Mouse (Mus musculus): ENCODE results near the gene Mb21d2. TPM values are rescaled to one million over a fixed set of nuclear protein-coding genes. Genes with fewer than 3 reads are reported as not detected.

Mb21d2 gene
- total and polyA plus RNA-seq, 3 experiments, result not detected

- H3K27me3 ChIP-seq (ENCODE audit: control insufficient read depth in 1 of 2, insufficient read depth in 2 of 2, low read length in 2 of 2), result no peaks in the 10 kb centered on the region
- no peaks in the 10 kb centered on the region for H3K4me1 ChIP-seq (ENCODE audit: control insufficient read depth in 1 of 2, insufficient read depth in 2 of 2, low read length in 2 of 2)
- no peaks in the 10 kb centered on the region for H3K36me3 ChIP-seq (ENCODE audit: control insufficient read depth in 1 of 2, insufficient read depth in 2 of 2, low read length in 2 of 2)
- no peak overlapping the region for H3K9ac ChIP-seq (ENCODE audit: control insufficient read depth, low read depth, low read length, poor library complexity, severe bottlenecking)
- no peak overlapping the region for H3K27ac ChIP-seq (ENCODE audit: control insufficient read depth, low read depth, low read length)
- TF ChIP-seq POLR2AphosphoS2 (IDR thresholded peaks at IDR 0.05; ENCODE audit: low read length) (no peak), GATA1 (IDR thresholded peaks at IDR 0.05; ENCODE audit: low read depth, low read length) (no peak), MAZ (IDR thresholded peaks at IDR 0.05; ENCODE audit: low read depth, low read length) (no peak), UBTF (IDR thresholded peaks at IDR 0.05; ENCODE audit: borderline replicate concordance, insufficient read depth, low read depth, low read length) (no peak), CTCF (IDR thresholded peaks at IDR 0.05 in 2 of 3, conservative IDR thresholded peaks at IDR 0.05 in 1 of 3; ENCODE audit: control insufficient read depth in 1 of 3, insufficient read depth in 1 of 3, low read depth in 2 of 3, low read length in 3 of 3, poor library complexity in 1 of 3, severe bottlenecking in 1 of 3) (no peak), CHD1 (IDR thresholded peaks at IDR 0.05; ENCODE audit: low read depth, low read length) (no peak), CHD2 (IDR thresholded peaks at IDR 0.05; ENCODE audit: low read length) (no peak), ZKSCAN1 (IDR thresholded peaks at IDR 0.05; ENCODE audit: low read depth, low read length) (no peak), ETS1 (IDR thresholded peaks at IDR 0.05; ENCODE audit: low read depth, low read length) (no peak), MXI1 (IDR thresholded peaks at IDR 0.05; ENCODE audit: low read depth, low read length) (no peak)
- H3K79me2 ChIP-seq (ENCODE audit: control insufficient read depth, insufficient read depth, low read length, poor library complexity), result no peaks in the 10 kb centered on the region
- DNase-seq (ENCODE audit: low read depth, low spot score), result no peak
- no peaks in the 10 kb centered on the region for H3K9me3 ChIP-seq (replicated peaks; ENCODE audit: insufficient read depth, low read length)
- no peak overlapping the region for H3K4me3 ChIP-seq (ENCODE audit: control insufficient read depth in 1 of 2, insufficient read depth in 1 of 2, low read depth in 2 of 2, low read length in 2 of 2)
These were observed 33.5 kb upstream of the Mb21d2 start for GRCm38 (mm10) chr16:28962987-28963386.

- Histone ChIP-seq H3K4me3 (ENCODE audit: control insufficient read depth in 1 of 2, insufficient read depth in 1 of 2, low read depth in 2 of 2, low read length in 2 of 2) (no peak overlapping the region), H3K27me3 (ENCODE audit: control insufficient read depth in 1 of 2, insufficient read depth in 2 of 2, low read length in 2 of 2) (no peaks in the 10 kb centered on the region), H3K36me3 (ENCODE audit: control insufficient read depth in 1 of 2, insufficient read depth in 2 of 2, low read length in 2 of 2) (no peaks in the 10 kb centered on the region), H3K9me3 (replicated peaks; ENCODE audit: insufficient read depth, low read length) (no peaks in the 10 kb centered on the region), H3K4me1 (ENCODE audit: control insufficient read depth in 1 of 2, insufficient read depth in 2 of 2, low read length in 2 of 2) (no peaks in the 10 kb centered on the region), H3K79me2 (ENCODE audit: control insufficient read depth, insufficient read depth, low read length, poor library complexity) (no peaks in the 10 kb centered on the region), H3K27ac (ENCODE audit: control insufficient read depth, low read depth, low read length) (no peak overlapping the region), H3K9ac (ENCODE audit: control insufficient read depth, low read depth, low read length, poor library complexity, severe bottlenecking) (no peak overlapping the region)
- DNase-seq (ENCODE audit: low read depth, low spot score), result no peak
- TF ChIP-seq TBP (IDR thresholded peaks at IDR 0.05; ENCODE audit: low read depth, low read length) (no peak), USF1 (IDR thresholded peaks at IDR 0.05; ENCODE audit: low read depth, low read length) (no peak), POLR2AphosphoS5 (IDR thresholded peaks at IDR 0.05; ENCODE audit: borderline replicate concordance, low read depth, low read length) (no peak), NELFE (IDR thresholded peaks at IDR 0.05; ENCODE audit: low read depth, low read length) (no peak), ZMIZ1 (IDR thresholded peaks at IDR 0.05; ENCODE audit: low read depth, low read length) (no peak), RCOR1 (IDR thresholded peaks at IDR 0.05; ENCODE audit: low read depth, low read length) (no peak), ZNF384 (IDR thresholded peaks at IDR 0.05; ENCODE audit: low read depth, low read length) (no peak), SMC3 (IDR thresholded peaks at IDR 0.05; ENCODE audit: low read depth, low read length) (no peak), MAZ (IDR thresholded peaks at IDR 0.05; ENCODE audit: low read depth, low read length) (no peak), NRF1 (IDR thresholded peaks at IDR 0.05; ENCODE audit: insufficient read depth, low read depth, low read length, poor library complexity, severe bottlenecking) (no peak), ETS1 (IDR thresholded peaks at IDR 0.05; ENCODE audit: low read depth, low read length) (no peak)
These were observed 20.3 kb upstream of the Mb21d2 start for GRCm38 (mm10) chr16:28949810-28950209.
